Mouse (Mus musculus) embryonic facial prominence, embryonic 15.5 days (tissue): Measurements from ENCODE around the gene Sppl2b. TPM values are rescaled to one million over a fixed set of nuclear protein-coding genes. Genes with fewer than 3 reads are reported as not detected.

Experiments
- ATAC-seq: fragments of 200-750 bp; cut with Nextera tagmentation; 2 replicates; pipeline ENCODE4 v1.8.0; 2017; ENCODE audit warnings: low read depth, moderate TSS enrichment; ENCODE audit not compliant: insufficient number of reproducible peaks, low FRiP score, low TSS enrichment
- H3K27ac ChIP-seq: fragments of 300-500 bp; sonication (generic); replicated peaks from 2 replicates; pipeline ENCODE4 v1.5.1; 2015; ENCODE audit warnings: mild to moderate bottlenecking, inconsistent platforms
- H3K27me3 ChIP-seq: fragments of 300-500 bp; sonication (generic); 2 replicates; pipeline ENCODE4 v1.6.1; 2015; ENCODE audit warnings: inconsistent platforms
- H3K36me3 ChIP-seq: fragments of 300-500 bp; sonication (generic); 2 replicates; pipeline ENCODE4 v1.6.1; 2015; ENCODE audit warnings: mild to moderate bottlenecking, inconsistent platforms
- H3K4me1 ChIP-seq: fragments of 300-500 bp; sonication (generic); 2 replicates; pipeline ENCODE4 v1.6.1; 2015; ENCODE audit warnings: inconsistent platforms
- H3K4me2 ChIP-seq: fragments of 300-500 bp; sonication (generic); replicated peaks from 2 replicates; pipeline ENCODE4 v1.6.1; 2015; ENCODE audit warnings: mild to moderate bottlenecking, inconsistent platforms
- H3K4me3 ChIP-seq: fragments of 300-500 bp; sonication (generic); replicated peaks from 2 replicates; pipeline ENCODE4 v1.5.1; 2015; ENCODE audit warnings: mild to moderate bottlenecking, inconsistent platforms
- H3K9ac ChIP-seq: fragments of 300-500 bp; sonication (generic); 2 replicates; pipeline ENCODE4 v1.6.1; 2015; ENCODE audit warnings: inconsistent platforms
- H3K9me3 ChIP-seq: fragments of 300-500 bp; sonication (generic); replicated peaks from 2 replicates; pipeline ENCODE4 v1.6.1; 2016; ENCODE audit warnings: inconsistent platforms
- WGBS: fragments of 180-500 bp; shearing (Covaris S2); methylation state at CpG from one replicate; pipeline ENCODE4 v1.1.7; 2015; 5-methylcytosine and 5-hydroxymethylcytosine counted together
- polyA plus RNA-seq: library from polyadenylated mRNA; unstranded; fragments of >200 nt; fragmentation: Nextera tagmentation; extraction: Ambion mirVana; gene quantifications from 2 replicates; pipeline ENCODE4 v1.2.1, GENCODE M21; 2015

The Sppl2b gene
- polyA plus RNA-seq, 1 experiment from 2014 or later = 60.7 TPM

DNA sequence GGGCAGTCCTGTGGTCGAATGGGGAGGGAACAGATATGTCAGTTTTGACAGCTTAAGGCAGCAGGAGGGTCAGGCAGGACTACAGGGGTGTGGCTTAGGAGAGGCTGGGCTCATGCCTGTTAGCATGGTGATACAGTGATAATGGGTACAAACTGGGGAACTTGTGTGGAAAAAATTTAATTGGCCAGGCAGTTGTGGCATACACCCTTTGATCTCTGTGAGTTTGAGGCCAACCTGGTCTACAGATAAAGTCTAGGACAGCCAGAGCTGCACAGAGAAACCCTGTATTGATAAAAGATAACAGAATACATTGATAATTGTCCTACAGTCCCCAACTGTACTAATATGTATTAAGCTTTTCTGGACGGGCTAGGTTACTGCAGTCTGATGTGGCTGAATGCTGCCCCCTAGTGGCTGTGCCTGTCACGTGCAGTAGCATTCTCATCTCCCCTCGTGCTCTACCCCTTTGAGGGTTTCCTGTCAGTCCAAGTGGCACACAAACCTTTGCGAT lies 25.1 kb downstream of the Sppl2b start:
- no peaks in the 10 kb centered on the region for H3K27me3 ChIP-seq
- H3K4me2 ChIP-seq = no peak overlapping the region
- WGBS = 19% methylated on average over 5 of the region's 5 CpGs
- H3K36me3 ChIP-seq = no peaks in the 10 kb centered on the region
- H3K9ac ChIP-seq = no peak overlapping the region
- no peaks in the 10 kb centered on the region for H3K9me3 ChIP-seq
- no peak overlapping the region for H3K27ac ChIP-seq
- ATAC-seq = no peak
- no peak overlapping the region for H3K4me3 ChIP-seq
- peaks cover 6% of the 10 kb centered on the region for H3K4me1 ChIP-seq

DNA sequence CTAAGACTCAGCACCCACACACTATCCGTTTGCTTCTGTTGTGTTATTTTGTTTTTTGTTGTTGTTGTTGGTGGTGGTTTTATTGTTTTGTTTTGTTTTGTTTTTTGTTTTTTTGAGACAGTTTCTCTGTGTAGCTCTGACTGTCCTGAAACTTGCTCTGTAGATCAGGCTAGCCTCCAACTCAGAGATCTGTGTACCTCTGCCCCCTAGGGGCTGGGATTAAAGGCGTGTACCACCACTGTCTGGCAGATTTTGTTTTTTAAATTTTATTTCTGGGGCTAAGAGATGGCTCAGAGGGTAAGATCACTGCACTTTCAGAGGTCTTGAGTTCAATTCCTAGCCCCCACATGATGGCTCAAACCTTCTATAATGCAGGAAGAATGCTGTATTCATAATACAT lies 25.8 kb downstream of the Sppl2b start:
- H3K4me3 ChIP-seq = no peak overlapping the region
- ATAC-seq = no peak
- no peaks in the 10 kb centered on the region for H3K9me3 ChIP-seq
- H3K4me1 ChIP-seq = peaks cover 6% of the 10 kb centered on the region
- H3K36me3 ChIP-seq = no peaks in the 10 kb centered on the region
- no peak overlapping the region for H3K27ac ChIP-seq
- no peaks in the 10 kb centered on the region for H3K27me3 ChIP-seq
- H3K9ac ChIP-seq = no peak overlapping the region
- WGBS = 66% methylated on average over 2 of the region's 2 CpGs
- H3K4me2 ChIP-seq = no peak overlapping the region

- Histone ChIP-seq H3K4me2 (no peak overlapping the region), H3K27me3 (no peaks in the 10 kb centered on the region), H3K36me3 (no peaks in the 10 kb centered on the region), H3K4me1 (peaks cover 3% of the 10 kb centered on the region), H3K27ac (no peak overlapping the region), H3K9ac (no peak overlapping the region), H3K4me3 (no peak overlapping the region), H3K9me3 (no peaks in the 10 kb centered on the region)
- ATAC-seq = no peak
- 24% methylated on average over 10 of the region's 10 CpGs for WGBS
These were observed 26.2 kb downstream of the Sppl2b start for GRCm38 (mm10) chr10:80881301-80881700.

- Histone ChIP-seq H3K27me3 (peaks cover 27% of the 10 kb centered on the region), H3K36me3 (no peaks in the 10 kb centered on the region), H3K4me3 (no peak overlapping the region), H3K4me2 (no peak overlapping the region), H3K9me3 (no peaks in the 10 kb centered on the region), H3K27ac (no peak overlapping the region), H3K9ac (no peak overlapping the region), H3K4me1 (no peaks in the 10 kb centered on the region)
- 68% methylated on average over 11 of the region's 11 CpGs for WGBS
- ATAC-seq = no peak
These were observed 32.1 kb downstream of the Sppl2b start for GRCm38 (mm10) chr10:80887181-80887580.

DNA sequence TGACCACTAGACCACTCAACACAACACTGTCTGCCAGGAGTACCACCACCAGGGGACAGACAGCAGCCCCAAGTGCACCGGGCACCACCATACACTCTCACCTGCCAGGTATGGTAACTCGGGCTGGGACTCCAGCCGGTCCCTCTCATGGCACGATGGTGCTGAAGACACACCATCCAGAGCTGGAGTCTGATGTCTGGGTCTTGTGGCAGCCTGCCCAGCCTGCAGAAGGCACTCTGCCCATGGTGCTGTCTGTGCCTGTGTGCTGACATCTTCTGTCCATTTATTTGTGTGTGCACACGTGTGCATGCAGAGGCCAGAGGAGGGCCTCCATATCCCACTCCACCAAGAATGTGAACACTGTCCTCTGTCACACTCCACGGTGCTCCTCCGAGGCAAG lies 40.0 kb downstream of the Sppl2b start:
- WGBS = 90% methylated on average over 7 of the region's 7 CpGs
- Histone ChIP-seq H3K4me3 (no peak overlapping the region), H3K9me3 (no peaks in the 10 kb centered on the region), H3K27ac (no peak overlapping the region), H3K4me1 (peaks cover 25% of the 10 kb centered on the region), H3K36me3 (peaks cover 13% of the 10 kb centered on the region), H3K27me3 (peaks cover 8% of the 10 kb centered on the region; the same call in 1 of the 2 replicates), H3K9ac (no peak overlapping the region), H3K4me2 (no peak overlapping the region)
- ATAC-seq = no peak

GRCm38 (mm10) chr10:80895697-80896096 lies 40.6 kb downstream of the Sppl2b start:
- no peak overlapping the region for H3K9ac ChIP-seq
- H3K4me1 ChIP-seq = peaks cover 25% of the 10 kb centered on the region
- no peaks in the 10 kb centered on the region for H3K9me3 ChIP-seq
- no peak overlapping the region for H3K27ac ChIP-seq
- peaks cover 13% of the 10 kb centered on the region for H3K36me3 ChIP-seq
- no peak overlapping the region for H3K4me2 ChIP-seq
- 87% methylated on average over 6 of the region's 6 CpGs for WGBS
- no peak for ATAC-seq
- H3K27me3 ChIP-seq = 0 out of 2 replicates have a peak, but pooled peaks cover 2% of the 10 kb centered on the region
- H3K4me3 ChIP-seq = no peak overlapping the region

DNA sequence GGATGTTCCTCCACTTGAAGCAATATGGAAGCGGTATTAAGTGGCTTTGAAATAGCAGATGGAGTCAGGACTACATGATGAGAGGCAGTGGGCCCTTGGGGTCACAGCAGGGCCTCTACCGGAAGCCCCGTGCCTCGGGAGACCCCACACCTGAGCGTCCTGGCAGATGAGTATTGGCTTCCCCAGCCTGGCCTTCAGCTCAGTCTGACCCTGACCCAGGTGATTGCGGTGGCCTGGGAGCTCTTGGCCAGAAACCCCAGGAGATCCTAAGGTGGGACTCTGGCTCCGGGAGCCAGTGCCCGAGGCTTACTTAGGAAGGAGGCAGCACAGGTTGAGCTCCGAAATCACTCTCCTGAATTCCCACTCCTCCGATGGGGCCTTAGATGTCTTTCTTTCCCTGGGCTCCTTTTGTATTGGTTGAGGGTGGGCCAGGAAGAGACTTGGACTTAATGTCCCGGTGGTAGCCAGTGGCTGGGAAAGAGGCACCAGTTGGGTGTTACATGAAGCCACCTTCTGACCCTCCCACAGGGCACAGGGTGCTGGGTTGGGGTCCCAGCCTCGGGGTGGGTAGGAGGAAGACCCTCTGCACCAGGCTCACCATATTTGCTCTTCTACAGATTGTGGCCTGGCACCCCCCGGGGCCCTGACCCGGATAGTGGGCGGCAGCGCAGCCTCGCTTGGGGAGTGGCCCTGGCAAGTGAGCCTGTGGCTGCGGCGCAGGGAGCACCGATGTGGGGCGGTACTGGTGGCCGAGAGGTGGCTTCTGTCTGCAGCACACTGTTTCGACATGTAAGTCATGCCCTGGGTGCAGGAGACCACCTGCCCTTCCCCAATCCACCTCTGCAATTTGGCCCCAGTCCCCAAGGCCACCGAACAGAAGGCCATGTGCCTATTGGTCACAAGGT lies 41.8 kb downstream of the Sppl2b start:
- Histone ChIP-seq H3K9me3 (no peaks in the 10 kb centered on the region), H3K4me3 (no peak overlapping the region), H3K9ac (no peak overlapping the region), H3K27me3 (no peaks in the 10 kb centered on the region), H3K4me1 (peaks cover 27% of the 10 kb centered on the region), H3K27ac (no peak overlapping the region), H3K36me3 (peaks cover 13% of the 10 kb centered on the region), H3K4me2 (no peak overlapping the region)
- WGBS = 64% methylated on average over 24 of the region's 24 CpGs
- ATAC-seq = no peak

- Histone ChIP-seq H3K27ac (no peak overlapping the region), H3K4me2 (peak overlapping the region; percentile 27), H3K4me3 (peak overlapping the region; percentile 17), H3K36me3 (peaks cover 24% of the 10 kb centered on the region), H3K9me3 (no peaks in the 10 kb centered on the region), H3K9ac (no peak overlapping the region), H3K27me3 (no peaks in the 10 kb centered on the region), H3K4me1 (peaks cover 27% of the 10 kb centered on the region)
- no peak for ATAC-seq
- 33% methylated on average over 41 of the region's 41 CpGs for WGBS
These were observed 42.9 kb downstream of the Sppl2b start for GRCm38 (mm10) chr10:80897861-80898510.

GRCm38 (mm10) chr10:80899074-80899473 lies 44.0 kb downstream of the Sppl2b start:
- Histone ChIP-seq H3K36me3 (peaks cover 35% of the 10 kb centered on the region), H3K27me3 (no peaks in the 10 kb centered on the region), H3K4me2 (no peak overlapping the region), H3K4me1 (peaks cover 27% of the 10 kb centered on the region), H3K4me3 (peak overlapping the region; percentile 96), H3K9me3 (no peaks in the 10 kb centered on the region), H3K27ac (no peak overlapping the region), H3K9ac (no peak overlapping the region)
- no peak for ATAC-seq
- WGBS = 84% methylated on average over 8 of the region's 8 CpGs

GRCm38 (mm10) chr10:80899591-80900317 lies 44.7 kb downstream of the Sppl2b start:
- H3K9ac ChIP-seq = peak overlapping the region; percentile 87
- H3K4me1 ChIP-seq = peaks cover 27% of the 10 kb centered on the region
- no peaks in the 10 kb centered on the region for H3K27me3 ChIP-seq
- peaks cover 42% of the 10 kb centered on the region for H3K36me3 ChIP-seq
- peak overlapping the region; percentile 96 for H3K4me3 ChIP-seq
- WGBS = 11% methylated on average over 25 of the region's 25 CpGs
- H3K9me3 ChIP-seq = no peaks in the 10 kb centered on the region
- peak overlapping the region; percentile 93 for H3K4me2 ChIP-seq
- H3K27ac ChIP-seq = peak overlapping the region; percentile 88; the same call in 1 of the 2 replicates
- no peak for ATAC-seq
